Mouse (Mus musculus) kidney, embryonic 14.5 days (tissue): ENCODE measurements around the gene Farp1. TPM values are rescaled to one million over a fixed set of nuclear protein-coding genes. Genes with fewer than 3 reads are reported as not detected.

Experiments used
- ATAC-seq: fragments of 200-750 bp; cut with Nextera tagmentation; 2 replicates; pipeline ENCODE4 v1.8.0; 2017; ENCODE audit warnings: moderate number of reproducible peaks, mild to moderate bottlenecking, moderate TSS enrichment, moderate library complexity; ENCODE audit not compliant: low FRiP score, low TSS enrichment
- H3K27ac ChIP-seq: fragments of 300-500 bp; sonication (generic); 2 replicates; pipeline ENCODE4 v1.5.1; 2014; ENCODE audit warnings: low read depth, mild to moderate bottlenecking, low read length, moderate library complexity, mixed read lengths
- H3K27me3 ChIP-seq: fragments of 300-500 bp; sonication (generic); 2 replicates; pipeline ENCODE4 v1.6.1; 2014; ENCODE audit warnings: mild to moderate bottlenecking, low read length; ENCODE audit not compliant: control insufficient read depth, insufficient read depth
- H3K36me3 ChIP-seq: fragments of 300-500 bp; sonication (generic); 2 replicates; pipeline ENCODE4 v1.6.1; 2014; ENCODE audit warnings: low read length, mixed read lengths; ENCODE audit not compliant: control insufficient read depth, insufficient read depth
- H3K4me1 ChIP-seq: fragments of 300-500 bp; sonication (generic); 2 replicates; pipeline ENCODE4 v1.6.1; 2014; ENCODE audit warnings: low read length, mixed read lengths; ENCODE audit not compliant: control insufficient read depth, insufficient read depth
- H3K4me2 ChIP-seq: fragments of 300-500 bp; sonication (generic); replicated peaks from 2 replicates; pipeline ENCODE4 v1.6.1; 2014; ENCODE audit warnings: low read depth, mild to moderate bottlenecking, low read length
- H3K4me3 ChIP-seq: fragments of 300-500 bp; sonication (generic); 2 replicates; pipeline ENCODE4 v1.5.1; 2014; ENCODE audit warnings: mild to moderate bottlenecking, low read length
- H3K9ac ChIP-seq: fragments of 300-500 bp; sonication (generic); 2 replicates; pipeline ENCODE4 v1.6.1; 2014; ENCODE audit warnings: low read depth, mild to moderate bottlenecking, low read length, moderate library complexity
- H3K9me3 ChIP-seq: fragments of 300-500 bp; sonication (generic); 2 replicates; pipeline ENCODE4 v1.6.1; 2016; ENCODE audit warnings: low read length; ENCODE audit not compliant: control insufficient read depth
- WGBS: fragments of 180-500 bp; shearing (Covaris S2); extraction: QIAGEN DNeasy Blood & Tissue Kit; methylation state at CpG from one replicate; pipeline ENCODE4 v1.1.7; 2014; 5-methylcytosine and 5-hydroxymethylcytosine counted together
- polyA plus RNA-seq: library from polyadenylated mRNA; unstranded; fragments of >200 nt; fragmentation: Nextera tagmentation; extraction: Ambion mirVana; gene quantifications from 2 replicates; pipeline ENCODE4 v1.2.1, GENCODE M21; 2014

The Farp1 gene
- polyA plus RNA-seq, 1 experiment from 2014 or later, result 43.3 TPM

DNA sequence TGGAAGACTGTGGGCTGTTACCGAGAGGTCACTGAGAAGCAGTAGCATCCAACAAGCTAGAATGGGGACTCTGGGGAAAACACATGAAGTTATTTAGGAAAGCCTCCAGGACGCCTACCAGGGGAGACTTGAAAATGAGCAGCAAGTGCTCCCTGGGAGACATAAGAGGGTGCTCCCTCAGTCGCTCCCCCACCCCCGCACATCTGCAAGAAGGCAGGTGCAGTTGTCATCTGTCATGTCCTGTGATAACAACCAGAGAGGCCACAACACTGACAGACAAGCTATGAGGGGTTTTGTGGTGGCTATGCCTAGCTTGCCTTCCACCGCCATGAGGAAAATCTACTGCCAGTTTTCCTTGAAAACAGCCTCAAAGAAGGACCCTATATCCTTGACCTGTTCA lies 287.1 kb downstream of the Farp1 start:
- Histone ChIP-seq H3K27ac (no peak overlapping the region), H3K4me3 (no peak overlapping the region), H3K27me3 (no peaks in the 10 kb centered on the region), H3K9me3 (no peaks in the 10 kb centered on the region), H3K4me1 (peaks cover 6% of the 10 kb centered on the region; the same call in 1 of the 2 replicates), H3K4me2 (no peak overlapping the region), H3K36me3 (no peaks in the 10 kb centered on the region), H3K9ac (no peak overlapping the region)
- WGBS, result 85% methylated on average over 5 of the region's 5 CpGs
- no peak for ATAC-seq

- ATAC-seq, result no peak
- Histone ChIP-seq H3K36me3 (no peaks in the 10 kb centered on the region), H3K27me3 (no peaks in the 10 kb centered on the region), H3K4me3 (no peak overlapping the region), H3K4me1 (peaks cover 3% of the 10 kb centered on the region; the same call in 1 of the 2 replicates), H3K9me3 (no peaks in the 10 kb centered on the region), H3K4me2 (no peak overlapping the region), H3K27ac (no peak overlapping the region), H3K9ac (no peak overlapping the region)
- WGBS, result 86% methylated on average over 7 of the region's 7 CpGs
Observed at GRCm38 (mm10) chr14:121322641-121323040, 287.6 kb downstream of the Farp1 start.

DNA sequence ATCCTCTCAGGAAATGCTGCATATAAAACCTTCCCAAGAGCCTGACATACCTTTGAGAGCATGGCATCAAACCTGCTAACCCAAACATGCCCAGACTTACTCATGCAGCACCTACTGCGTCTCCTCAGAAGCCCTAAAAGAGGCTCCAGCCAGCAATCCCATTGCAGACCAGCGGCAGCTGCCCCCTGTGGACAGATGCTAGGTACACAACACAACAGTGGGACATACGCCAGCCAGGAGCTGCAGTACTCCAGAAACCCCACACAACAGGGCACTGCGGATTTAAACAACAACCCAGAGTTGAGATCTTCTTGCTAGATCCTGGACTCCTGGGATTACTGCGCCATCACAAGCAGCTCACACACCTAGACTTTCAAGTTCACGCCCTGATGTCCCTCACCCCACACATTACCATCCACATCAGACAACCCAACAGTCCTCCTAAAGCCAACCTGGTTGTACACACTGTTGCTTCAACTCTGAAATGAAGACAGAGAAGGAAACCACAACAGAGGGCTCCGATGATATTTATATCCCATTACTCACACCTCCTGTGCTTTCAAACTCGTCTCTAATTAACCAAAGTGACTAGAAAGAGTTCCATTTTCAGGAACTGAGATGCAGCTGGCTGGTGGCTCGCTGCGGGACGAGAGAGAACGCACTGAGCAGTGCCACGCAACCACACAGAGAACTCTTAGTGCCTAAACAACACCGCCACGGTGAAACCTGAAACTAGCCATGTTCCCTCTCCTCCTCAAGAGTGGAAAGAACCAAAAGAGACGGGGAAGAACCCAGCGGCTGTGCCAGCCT lies 289.7 kb downstream of the Farp1 start:
- 65% methylated on average over 17 of the region's 17 CpGs for WGBS
- Histone ChIP-seq H3K4me3 (no peak overlapping the region), H3K9me3 (no peaks in the 10 kb centered on the region), H3K36me3 (no peaks in the 10 kb centered on the region), H3K27me3 (no peaks in the 10 kb centered on the region), H3K27ac (no peak overlapping the region), H3K9ac (no peak overlapping the region), H3K4me1 (no peaks in the 10 kb centered on the region; the same call in 1 of the 2 replicates), H3K4me2 (no peak overlapping the region)
- no peak for ATAC-seq

- Histone ChIP-seq H3K27me3 (no peaks in the 10 kb centered on the region), H3K4me3 (no peak overlapping the region), H3K9me3 (no peaks in the 10 kb centered on the region), H3K9ac (no peak overlapping the region), H3K4me1 (no peaks in the 10 kb centered on the region; the same call in 1 of the 2 replicates), H3K27ac (no peak overlapping the region), H3K36me3 (no peaks in the 10 kb centered on the region), H3K4me2 (no peak overlapping the region)
- ATAC-seq, result no peak
- 80% methylated on average over 2 of the region's 2 CpGs for WGBS
Observed at GRCm38 (mm10) chr14:121326432-121326831, 291.4 kb downstream of the Farp1 start.

DNA sequence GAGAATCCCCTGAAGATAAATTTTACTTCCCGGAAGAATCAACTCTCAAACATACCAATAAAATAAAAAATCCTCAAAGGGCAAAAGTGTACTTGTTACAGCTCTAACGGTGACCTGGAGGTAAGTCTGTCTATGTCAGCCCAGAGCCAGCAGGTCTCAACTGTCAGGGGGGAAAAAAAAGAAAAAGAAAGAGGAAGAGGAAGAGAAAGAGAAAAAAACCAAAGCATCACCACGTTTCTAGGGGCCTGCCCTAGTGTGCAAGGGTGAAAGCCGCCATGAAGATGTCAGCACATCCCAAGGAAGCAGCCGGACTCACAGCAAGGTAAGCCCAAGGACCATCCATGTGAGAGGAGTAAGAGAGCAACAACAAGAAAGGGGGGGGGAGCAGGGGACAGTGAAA lies 293.9 kb downstream of the Farp1 start:
- H3K9me3 ChIP-seq, result no peaks in the 10 kb centered on the region
- H3K27ac ChIP-seq, result no peak overlapping the region
- peaks cover 3% of the 10 kb centered on the region; the same call in 1 of the 2 replicates for H3K36me3 ChIP-seq
- H3K9ac ChIP-seq, result no peak overlapping the region
- no peaks in the 10 kb centered on the region for H3K27me3 ChIP-seq
- ATAC-seq, result no peak
- no peak overlapping the region for H3K4me2 ChIP-seq
- WGBS, result 76% methylated on average over 5 of the region's 5 CpGs
- H3K4me1 ChIP-seq, result no peaks in the 10 kb centered on the region; the same call in 1 of the 2 replicates
- no peak overlapping the region for H3K4me3 ChIP-seq

DNA sequence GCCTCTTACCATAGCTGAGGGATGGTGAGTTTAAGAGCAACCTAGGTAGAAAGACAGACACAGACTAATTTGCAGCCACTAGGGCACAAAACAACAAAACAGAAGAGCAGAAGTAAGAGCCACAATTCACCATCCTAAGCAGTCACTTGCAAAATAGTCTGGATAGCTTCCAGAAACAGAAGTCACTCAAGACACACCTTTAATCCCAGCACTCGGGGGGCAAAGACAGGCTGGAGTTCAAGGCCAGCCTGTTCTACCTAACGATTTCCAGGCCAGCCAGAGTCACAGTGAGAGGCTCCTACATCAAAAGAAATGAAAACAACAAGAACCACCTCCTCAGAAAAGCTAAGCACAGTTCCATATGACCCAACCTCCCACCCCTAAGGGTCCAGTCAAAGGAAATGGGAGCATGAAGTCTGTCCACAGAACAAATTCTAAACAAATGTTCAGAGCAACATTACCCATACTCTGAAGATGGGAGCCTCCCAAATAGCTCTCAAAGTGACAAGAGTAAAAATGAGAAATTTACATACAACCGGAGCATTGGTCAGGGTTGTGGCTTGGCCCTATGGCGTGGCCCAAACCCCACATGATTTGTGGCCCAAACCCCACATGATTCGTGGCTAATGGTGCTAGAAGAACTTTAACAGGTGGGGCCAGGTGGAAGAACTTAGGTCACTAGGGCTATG lies 294.5 kb downstream of the Farp1 start:
- Histone ChIP-seq H3K27me3 (no peaks in the 10 kb centered on the region), H3K9me3 (no peaks in the 10 kb centered on the region), H3K9ac (no peak overlapping the region), H3K4me3 (no peak overlapping the region), H3K36me3 (peaks cover 3% of the 10 kb centered on the region; the same call in 1 of the 2 replicates), H3K4me2 (no peak overlapping the region), H3K27ac (no peak overlapping the region), H3K4me1 (no peaks in the 10 kb centered on the region; the same call in 1 of the 2 replicates)
- 50% methylated on average over 5 of the region's 5 CpGs for WGBS
- ATAC-seq, result no peak

DNA sequence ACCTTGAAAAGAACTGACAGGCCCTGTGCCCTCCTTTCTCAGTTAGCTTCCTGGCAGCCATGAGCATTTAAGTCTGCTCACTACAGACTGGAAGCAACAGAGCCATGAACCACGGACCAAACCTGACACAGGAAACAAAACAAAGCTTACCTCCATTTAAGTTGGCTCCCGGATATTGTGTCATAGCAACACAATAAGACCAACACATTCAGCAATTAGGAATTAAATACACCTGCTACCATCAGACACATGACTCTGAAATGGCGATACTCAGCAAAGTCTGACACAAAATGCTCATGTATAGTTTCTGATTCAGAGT lies 295.0 kb downstream of the Farp1 start:
- H3K4me2 ChIP-seq, result no peak overlapping the region
- H3K9ac ChIP-seq, result no peak overlapping the region
- H3K27ac ChIP-seq, result no peak overlapping the region
- no peaks in the 10 kb centered on the region; the same call in 1 of the 2 replicates for H3K4me1 ChIP-seq
- WGBS, result 67% methylated on average over 3 of the region's 3 CpGs
- H3K4me3 ChIP-seq, result no peak overlapping the region
- H3K9me3 ChIP-seq, result no peaks in the 10 kb centered on the region
- peaks cover 4% of the 10 kb centered on the region; the same call in 1 of the 2 replicates for H3K36me3 ChIP-seq
- ATAC-seq, result no peak
- H3K27me3 ChIP-seq, result no peaks in the 10 kb centered on the region
